Mouse (Mus musculus) megakaryocyte-erythroid progenitor cell, adult 5-6 weeks (primary cell): Measurements from ENCODE around the gene Speg. TPM values are rescaled to one million over a fixed set of nuclear protein-coding genes. Genes with fewer than 3 reads are reported as not detected.

Source experiments
- ATAC-seq: replicated peaks from 2 replicates; pipeline ENCODE4 v1.8.0; 2016; ENCODE audit warnings: mild to moderate bottlenecking, inconsistent platforms; ENCODE audit not compliant: severe bottlenecking, poor library complexity, low FRiP score, low TSS enrichment
- total RNA-seq, 2 experiments: library from RNA; stranded (forward) in 1 of 2; stranded (reverse) in 1 of 2; fragments of 200-1000, 215-1000 nt in 1 of 2; fragments of >200 nt in 1 of 2; fragmentation: Nextera tagmentation in 1 of 2; gene quantifications; 2 replicates each; pipeline ENCODE4 v1.2.3; 2014 to 2017

Speg gene
- total RNA-seq, 2 experiments from 2014 or later, result not detected

- peak; percentile 82 for ATAC-seq
These were observed 104.0 kb downstream of the Speg start, which contains the start of the genes Chpf and Tmem198 for GRCm38 (mm10) chr1:75478916-75479634. Chpf (minus strand) TSS chr1:75479307. Tmem198 (plus strand) TSS chr1:75479532.

GRCm38 (mm10) chr1:75479635-75479989, 104.5 kb downstream of the Speg start:
- no peak for ATAC-seq

DNA sequence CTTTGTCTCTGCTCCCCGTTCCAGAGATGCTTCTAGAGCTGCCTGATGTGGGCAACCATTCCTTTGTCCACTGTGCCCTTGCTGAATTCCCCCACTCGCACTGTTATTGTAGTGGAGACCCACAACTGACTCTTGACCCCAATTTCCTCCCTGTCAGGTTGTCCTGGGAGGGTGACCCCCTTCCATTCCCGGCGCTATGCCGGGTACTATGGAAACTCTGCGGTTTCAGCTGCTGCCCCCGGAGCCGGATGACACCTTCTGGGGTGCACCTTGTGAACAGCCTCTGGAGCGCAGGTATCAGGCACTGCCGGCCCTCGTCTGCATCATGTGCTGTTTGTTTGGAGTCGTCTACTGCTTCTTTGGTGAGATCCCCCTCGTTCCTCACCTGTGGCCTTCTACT, 104.9 kb downstream of the Speg start:
- no peak for ATAC-seq

- no peak for ATAC-seq
These were observed 105.6 kb downstream of the Speg start for GRCm38 (mm10) chr1:75480735-75481134.

Other genes starting within 250 kb of the Speg start
- not detected in 2 replicates for gene Slc23a3, start 241.4 kb upstream of the Speg start, total RNA-seq (2014; fragmentation: Nextera tagmentation)
- gene Slc23a3, start 241.4 kb upstream of the Speg start, total RNA-seq (2017), result not detected in 2 replicates
- 56.9 and 83.8 TPM in 2 replicates for gene Cnppd1, start 232.6 kb upstream of the Speg start, total RNA-seq (2014; fragmentation: Nextera tagmentation)
- 51.8 and 81.7 TPM in 2 replicates for gene Cnppd1, start 232.6 kb upstream of the Speg start, total RNA-seq (2017)
- gene Retreg2, start 232.5 kb upstream of the Speg start, total RNA-seq (2014; fragmentation: Nextera tagmentation), result 105 and 115 TPM in 2 replicates
- gene Retreg2, start 232.5 kb upstream of the Speg start, total RNA-seq (2017), result 63.6 and 129 TPM in 2 replicates
- gene Zfand2b, start 206.7 kb upstream of the Speg start, total RNA-seq (2014; fragmentation: Nextera tagmentation), result 43.4 and 44.3 TPM in 2 replicates
- 33.4 and 48.9 TPM in 2 replicates for gene Zfand2b, start 206.7 kb upstream of the Speg start, total RNA-seq (2017)
- 67.7 and 101 TPM in 2 replicates for gene Abcb6, start 194.9 kb upstream of the Speg start, total RNA-seq (2014; fragmentation: Nextera tagmentation)
- 22.2 and 75.6 TPM in 2 replicates for gene Abcb6, start 194.9 kb upstream of the Speg start, total RNA-seq (2017)
- gene Ankzf1, start 183.1 kb upstream of the Speg start, total RNA-seq (2014; fragmentation: Nextera tagmentation), result 13.2 and 14.7 TPM in 2 replicates
- gene Ankzf1, start 183.1 kb upstream of the Speg start, total RNA-seq (2017), result 16.9 and 24.1 TPM in 2 replicates
- gene Atg9a, start 183.1 kb upstream of the Speg start, total RNA-seq (2014; fragmentation: Nextera tagmentation), result 25.4 and 25.5 TPM in 2 replicates
- gene Atg9a, start 183.1 kb upstream of the Speg start, total RNA-seq (2017), result 4.8 and 8.0 TPM in 2 replicates
- gene Glb1l, start 164.5 kb upstream of the Speg start, total RNA-seq (2014; fragmentation: Nextera tagmentation), result 20.0 and 24.2 TPM in 2 replicates
- gene Glb1l, start 164.5 kb upstream of the Speg start, total RNA-seq (2017), result 5.4 and 18.3 TPM in 2 replicates
- gene Stk16, start 164.5 kb upstream of the Speg start, total RNA-seq (2014; fragmentation: Nextera tagmentation), result 117 and 193 TPM in 2 replicates
- 88.3 and 103 TPM in 2 replicates for gene Stk16, start 164.5 kb upstream of the Speg start, total RNA-seq (2017)
- 232 and 276 TPM in 2 replicates for gene Tuba4a, start 155.4 kb upstream of the Speg start, total RNA-seq (2014; fragmentation: Nextera tagmentation)
- gene Tuba4a, start 155.4 kb upstream of the Speg start, total RNA-seq (2017), result 137 and 146 TPM in 2 replicates
- gene A630095N17Rik, start 143.2 kb upstream of the Speg start, total RNA-seq (2014; fragmentation: Nextera tagmentation), result not detected in 2 replicates
- not detected in 2 replicates for gene A630095N17Rik, start 143.2 kb upstream of the Speg start, total RNA-seq (2017)
- 15.2 and 18.3 TPM in 2 replicates for gene Dnajb2, start 138.9 kb upstream of the Speg start, total RNA-seq (2014; fragmentation: Nextera tagmentation)
- 14.2 and 21.7 TPM in 2 replicates for gene Dnajb2, start 138.9 kb upstream of the Speg start, total RNA-seq (2017)
- 0.31 TPM in 1 of 2 replicates, not detected in the other for gene Ptprn, start 110.8 kb upstream of the Speg start, total RNA-seq (2014; fragmentation: Nextera tagmentation)
- 0.08 TPM in 1 of 2 replicates, not detected in the other for gene Ptprn, start 110.8 kb upstream of the Speg start, total RNA-seq (2017)
- gene Resp18, start 96.9 kb upstream of the Speg start, total RNA-seq (2014; fragmentation: Nextera tagmentation), result not detected in 2 replicates
- not detected in 2 replicates for gene Resp18, start 96.9 kb upstream of the Speg start, total RNA-seq (2017)
- gene Dnpep, start 57.3 kb upstream of the Speg start, total RNA-seq (2014; fragmentation: Nextera tagmentation), result 47.3 and 48.2 TPM in 2 replicates
- 45.3 and 50.8 TPM in 2 replicates for gene Dnpep, start 57.3 kb upstream of the Speg start, total RNA-seq (2017)
- gene Des, start 15.0 kb upstream of the Speg start, total RNA-seq (2014; fragmentation: Nextera tagmentation), result not detected in 2 replicates
- gene Des, start 15.0 kb upstream of the Speg start, total RNA-seq (2017), result not detected in 2 replicates
- 70.3 and 92.5 TPM in 2 replicates for gene Gmppa, start 60.6 kb downstream of the Speg start, total RNA-seq (2014; fragmentation: Nextera tagmentation)
- 35.0 and 52.6 TPM in 2 replicates for gene Gmppa, start 60.6 kb downstream of the Speg start, total RNA-seq (2017)
- not detected in 2 replicates for gene Asic4, start 75.1 kb downstream of the Speg start, total RNA-seq (2014; fragmentation: Nextera tagmentation)
- not detected in 2 replicates for gene Asic4, start 75.1 kb downstream of the Speg start, total RNA-seq (2017)
- 3.1 and 4.0 TPM in 2 replicates for gene Chpf, start 104.0 kb downstream of the Speg start, total RNA-seq (2014; fragmentation: Nextera tagmentation)
- 0.15 and 1.2 TPM in 2 replicates for gene Chpf, start 104.0 kb downstream of the Speg start, total RNA-seq (2017)
- 0.49 TPM in 1 of 2 replicates, not detected in the other for gene Tmem198, start 104.2 kb downstream of the Speg start, total RNA-seq (2014; fragmentation: Nextera tagmentation)
- gene Tmem198, start 104.2 kb downstream of the Speg start, total RNA-seq (2017), result not detected in 2 replicates
- 0.40 and 0.68 TPM in 2 replicates for gene Obsl1, start 131.2 kb downstream of the Speg start, total RNA-seq (2014; fragmentation: Nextera tagmentation)
- 0.30 and 0.47 TPM in 2 replicates for gene Obsl1, start 131.2 kb downstream of the Speg start, total RNA-seq (2017)
- gene Inha, start 131.8 kb downstream of the Speg start, total RNA-seq (2014; fragmentation: Nextera tagmentation), result 0.72 TPM in 1 of 2 replicates, not detected in the other
- not detected in 2 replicates for gene Inha, start 131.8 kb downstream of the Speg start, total RNA-seq (2017)
- 12.1 and 17.6 TPM in 2 replicates for gene Stk11ip, start 146.2 kb downstream of the Speg start, total RNA-seq (2014; fragmentation: Nextera tagmentation)
- 6.9 and 11.9 TPM in 2 replicates for gene Stk11ip, start 146.2 kb downstream of the Speg start, total RNA-seq (2017)
- not detected in 2 replicates for gene Slc4a3, start 171.0 kb downstream of the Speg start, total RNA-seq (2014; fragmentation: Nextera tagmentation)
- not detected in 2 replicates for gene Slc4a3, start 171.0 kb downstream of the Speg start, total RNA-seq (2017)